8 mouse cellular contexts compared by ENCODE assay signal in the genomic region with DNA sequence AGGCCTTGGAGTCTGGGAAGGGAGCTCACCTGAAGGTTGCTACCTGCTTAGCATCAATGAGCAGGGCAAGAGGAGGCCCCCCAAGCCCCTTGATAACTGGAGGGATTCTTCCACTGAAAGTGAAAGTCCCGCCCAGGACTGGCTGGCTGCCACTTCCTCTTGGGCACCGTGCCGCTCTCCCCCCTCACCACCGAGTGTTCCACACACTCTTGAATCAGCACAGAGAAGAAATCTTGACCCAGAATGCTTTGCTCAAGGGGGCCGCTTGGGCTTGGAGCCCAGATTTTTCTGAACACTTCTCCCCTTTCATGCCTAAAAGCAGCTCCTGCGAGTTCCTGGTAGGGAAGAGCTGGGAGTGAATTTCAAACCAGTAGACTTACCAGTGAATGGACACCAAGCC.
DNase-seq lines count a peak whose midpoint lies in the region; ATAC-seq lines count a peak whose summit lies in the region.

No protein-coding gene starts in this region.

- H3K27ac ChIP-seq in forebrain, embryonic 15.5 days (replicated peaks) = peak overlapping the region; percentile 84

- H3K4me3 ChIP-seq in forebrain, embryonic 15.5 days = no peak overlapping the region

- no peaks in the 10 kb centered on the region for H3K9me3 ChIP-seq in forebrain, embryonic 15.5 days

- WGBS in forebrain, embryonic 15.5 days = 14% methylated on average over 6 of the region's 6 CpGs

- peaks cover 22% of the 10 kb centered on the region for H3K4me1 ChIP-seq in forebrain, embryonic 15.5 days

- peak; percentile 95 for ATAC-seq in forebrain, embryonic 15.5 days (replicated peaks)

- no peaks in the 10 kb centered on the region for H3K27me3 ChIP-seq in forebrain, embryonic 15.5 days

- peak overlapping the region; percentile 5 for H3K4me2 ChIP-seq in forebrain, embryonic 15.5 days (replicated peaks)

- H3K36me3 ChIP-seq in forebrain, embryonic 15.5 days = peaks cover 22% of the 10 kb centered on the region

- intact Hi-C loops in heart, postnatal 25 days (cut with DNase I) = no loop called here

- no peak overlapping the region for H3K9ac ChIP-seq in forebrain, embryonic 15.5 days (replicated peaks)

- DNase-seq in CD4-positive, CD25-positive, alpha-beta regulatory T cell, adult 2 months (ENCODE audit: low read depth, low spot score) = peak; percentile 78
- peak; percentile 64 for DNase-seq in adrenal gland, adult 8-10 months
- peak; percentile 71 for DNase-seq in heart, postnatal 25 days (ENCODE audit: low spot score)
- peak; percentile 87 for DNase-seq in layer of hippocampus, adult 9-11 months
- peak; percentile 98 for DNase-seq in lung, postnatal 10 days
- DNase-seq in right cerebral cortex, postnatal 36 days (ENCODE audit: low spot score in 2 of 2) = peak; percentile 87 to 90
- peak; percentile 81 to 84 for DNase-seq in urinary bladder, postnatal 4 days (ENCODE audit: low spot score in 2 of 2)
